Mouse (Mus musculus) forebrain, embryonic 14.5 days (tissue): ENCODE results near the gene Ccdc33. TPM values are rescaled to one million over a fixed set of nuclear protein-coding genes. Genes with fewer than 3 reads are reported as not detected.

Experiments used
- ATAC-seq: fragments of 200-750 bp; cut with Nextera tagmentation; 2 replicates; pipeline ENCODE4 v1.8.0; 2017; ENCODE audit warnings: mild to moderate bottlenecking, moderate library complexity
- DNase-seq: peaks from one replicate; pipeline ENCODE4 v3.0.0-alpha.2; 2015; ENCODE audit warnings: low spot score
- H3K27ac ChIP-seq: fragments of 300-500 bp; sonication (generic); 2 replicates; pipeline ENCODE4 v1.5.1; 2014; ENCODE audit warnings: low read depth, mild to moderate bottlenecking, control low read depth, low read length, moderate library complexity
- H3K27me3 ChIP-seq: fragments of 300-500 bp; sonication (generic); replicated peaks from 2 replicates; pipeline ENCODE4 v1.6.1; 2014; ENCODE audit warnings: low read length, control low read depth, mixed read lengths; ENCODE audit not compliant: control insufficient read depth, insufficient read depth
- H3K36me3 ChIP-seq: fragments of 300-500 bp; sonication (generic); 2 replicates; pipeline ENCODE4 v1.6.1; 2014; ENCODE audit warnings: low read length, control low read depth; ENCODE audit not compliant: control insufficient read depth, insufficient read depth
- H3K4me1 ChIP-seq: fragments of 300-500 bp; sonication (generic); 2 replicates; pipeline ENCODE4 v1.6.1; 2014; ENCODE audit warnings: antibody characterized with exemption, low read length, control low read depth; ENCODE audit not compliant: control insufficient read depth, insufficient read depth
- H3K4me2 ChIP-seq: fragments of 300-500 bp; sonication (generic); 2 replicates; pipeline ENCODE4 v1.6.1; 2014; ENCODE audit warnings: mild to moderate bottlenecking, control low read depth, low read length
- H3K4me3 ChIP-seq: fragments of 300-500 bp; sonication (generic); 2 replicates; pipeline ENCODE4 v1.5.1; 2014; ENCODE audit warnings: low read depth, low read length, control low read depth
- H3K9ac ChIP-seq: fragments of 300-500 bp; sonication (generic); 2 replicates; pipeline ENCODE4 v1.6.1; 2014; ENCODE audit warnings: mild to moderate bottlenecking, low read length, control low read depth, moderate library complexity
- H3K9me3 ChIP-seq: fragments of 300-500 bp; sonication (generic); replicated peaks from 2 replicates; pipeline ENCODE4 v1.6.1; 2016; ENCODE audit warnings: low read length, control low read depth, mixed read lengths; ENCODE audit not compliant: control insufficient read depth
- WGBS: fragments of 180-500 bp; shearing (Covaris S2); extraction: QIAGEN DNeasy Blood & Tissue Kit; methylation state at CpG from one replicate; pipeline ENCODE4 v1.1.7; 2014; 5-methylcytosine and 5-hydroxymethylcytosine counted together
- polyA plus RNA-seq: library from polyadenylated mRNA; unstranded; fragments of >200 nt; fragmentation: Nextera tagmentation; extraction: Ambion mirVana; gene quantifications from 2 replicates; pipeline ENCODE4 v1.2.1, GENCODE M21; 2014

The Ccdc33 gene
- polyA plus RNA-seq, 1 experiment from 2014 or later, result 0.48 TPM

DNA sequence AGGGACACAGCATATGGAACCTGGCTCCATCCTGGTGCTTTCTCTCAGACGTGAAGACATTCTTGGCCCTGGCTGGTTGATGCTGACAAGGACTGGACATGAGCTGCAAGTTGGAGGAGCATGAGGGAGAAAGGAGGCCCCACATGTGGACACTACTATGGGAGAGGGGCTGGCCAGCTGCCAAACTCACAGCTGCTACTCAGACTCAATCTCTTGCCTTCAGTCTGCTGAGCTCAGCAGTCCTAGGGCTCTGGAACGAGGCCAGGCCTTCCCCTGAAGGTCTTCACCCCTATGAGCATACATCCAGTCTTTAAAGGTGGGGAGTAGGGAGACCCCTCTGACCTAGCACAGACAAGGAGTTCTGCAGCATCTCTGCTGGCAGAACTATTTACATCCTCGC lies 36.7 kb upstream of the Ccdc33 start:
- DNase-seq (peak; percentile 80), ATAC-seq (peak; percentile 71)
- WGBS, result 62% methylated on average over 3 of the region's 3 CpGs
- Histone ChIP-seq H3K36me3 (no peaks in the 10 kb centered on the region), H3K27ac (no peak overlapping the region), H3K4me3 (no peak overlapping the region), H3K9me3 (no peaks in the 10 kb centered on the region), H3K9ac (no peak overlapping the region), H3K4me2 (no peak overlapping the region), H3K27me3 (no peaks in the 10 kb centered on the region), H3K4me1 (peaks cover 16% of the 10 kb centered on the region)

DNA sequence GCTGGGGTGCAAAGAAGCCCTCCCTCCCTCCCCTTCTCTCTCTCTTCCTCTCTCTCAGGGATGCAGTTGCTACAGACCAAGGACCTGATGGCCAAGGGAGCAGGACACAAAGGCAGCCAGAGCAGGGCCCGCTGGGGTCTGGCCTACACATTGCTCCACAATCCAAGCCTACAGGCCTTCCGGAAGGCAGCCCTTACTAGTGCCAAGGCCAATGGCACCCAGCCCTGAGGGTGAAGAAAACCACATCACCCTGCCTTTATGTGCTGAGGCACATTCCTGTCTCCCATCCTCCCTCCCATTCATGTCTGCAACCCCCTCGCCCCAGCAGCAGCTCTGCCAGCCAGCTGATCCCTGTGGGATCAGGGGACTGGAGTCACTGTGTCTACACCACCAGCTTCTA lies 34.5 kb upstream of the Ccdc33 start:
- Histone ChIP-seq H3K4me3 (no peak overlapping the region), H3K27me3 (no peaks in the 10 kb centered on the region), H3K9ac (no peak overlapping the region), H3K9me3 (no peaks in the 10 kb centered on the region), H3K27ac (no peak overlapping the region), H3K36me3 (no peaks in the 10 kb centered on the region), H3K4me1 (peaks cover 8% of the 10 kb centered on the region), H3K4me2 (no peak overlapping the region)
- WGBS, result 57% methylated on average over 3 of the region's 3 CpGs
- ATAC-seq (no peak), DNase-seq (no peak)

DNA sequence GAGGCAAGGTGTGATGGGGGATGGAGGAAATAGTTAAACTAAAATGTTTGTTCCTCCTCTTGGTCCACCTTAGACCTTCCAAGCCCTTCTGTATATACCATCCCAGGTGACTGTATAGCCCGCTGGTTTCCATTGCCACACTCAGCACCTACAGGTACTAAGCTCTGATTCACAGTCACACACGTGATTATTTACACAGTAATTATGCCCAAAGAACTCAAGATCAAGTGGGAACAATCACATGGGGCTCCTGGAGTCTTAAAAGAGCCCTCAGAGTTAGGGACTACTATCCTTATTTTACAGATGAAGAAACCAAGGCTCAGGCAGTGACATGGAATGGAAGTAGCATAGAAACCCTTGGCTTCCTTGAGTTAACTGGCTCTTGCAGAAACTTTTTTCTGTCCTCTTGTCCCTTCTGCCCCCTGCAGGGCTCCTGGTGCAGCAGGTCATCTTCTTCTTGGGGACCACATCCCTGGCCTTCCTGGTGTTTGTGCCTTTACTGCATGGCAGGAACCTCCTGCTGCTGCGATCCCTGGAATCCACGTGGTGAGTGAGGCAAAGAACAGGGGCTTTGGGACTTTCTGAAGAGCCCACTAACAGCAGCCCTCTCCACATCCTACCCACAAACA lies 32.2 kb upstream of the Ccdc33 start:
- no peak overlapping the region for H3K4me2 ChIP-seq
- DNase-seq, result no peak
- no peak for ATAC-seq
- H3K27ac ChIP-seq, result no peak overlapping the region
- 72% methylated on average over 4 of the region's 4 CpGs for WGBS
- H3K9me3 ChIP-seq, result no peaks in the 10 kb centered on the region
- H3K9ac ChIP-seq, result no peak overlapping the region
- H3K4me3 ChIP-seq, result no peak overlapping the region
- no peaks in the 10 kb centered on the region for H3K36me3 ChIP-seq
- H3K4me1 ChIP-seq, result peaks cover 10% of the 10 kb centered on the region
- H3K27me3 ChIP-seq, result no peaks in the 10 kb centered on the region

DNA sequence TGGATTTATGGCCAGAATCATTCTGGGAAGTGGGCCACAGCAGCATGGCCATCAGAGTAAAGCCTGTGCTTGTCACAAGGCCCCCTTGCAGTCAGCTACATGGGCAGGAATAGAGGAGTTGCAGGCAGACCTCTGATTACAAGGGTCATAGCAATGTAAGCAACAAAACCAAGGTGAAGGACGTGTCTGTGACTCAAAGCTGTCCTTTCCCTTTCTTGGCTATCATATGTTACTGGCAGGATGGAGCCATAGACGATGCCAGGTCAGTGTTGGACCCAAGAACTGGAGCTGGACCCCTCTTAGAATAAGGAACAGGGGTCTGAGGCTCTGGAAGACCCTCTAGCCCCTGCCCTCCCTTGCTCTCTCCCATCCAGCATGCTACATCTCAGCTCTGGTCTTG lies 30.2 kb upstream of the Ccdc33 start:
- Histone ChIP-seq H3K9ac (no peak overlapping the region), H3K27ac (no peak overlapping the region), H3K4me1 (0 out of 2 replicates have a peak, but pooled peaks cover 3% of the 10 kb centered on the region), H3K36me3 (no peaks in the 10 kb centered on the region), H3K4me3 (no peak overlapping the region), H3K4me2 (no peak overlapping the region), H3K9me3 (no peaks in the 10 kb centered on the region), H3K27me3 (no peaks in the 10 kb centered on the region)
- WGBS, result 69% methylated on average over 2 of the region's 2 CpGs
- DNase-seq, result no peak
- no peak for ATAC-seq

DNA sequence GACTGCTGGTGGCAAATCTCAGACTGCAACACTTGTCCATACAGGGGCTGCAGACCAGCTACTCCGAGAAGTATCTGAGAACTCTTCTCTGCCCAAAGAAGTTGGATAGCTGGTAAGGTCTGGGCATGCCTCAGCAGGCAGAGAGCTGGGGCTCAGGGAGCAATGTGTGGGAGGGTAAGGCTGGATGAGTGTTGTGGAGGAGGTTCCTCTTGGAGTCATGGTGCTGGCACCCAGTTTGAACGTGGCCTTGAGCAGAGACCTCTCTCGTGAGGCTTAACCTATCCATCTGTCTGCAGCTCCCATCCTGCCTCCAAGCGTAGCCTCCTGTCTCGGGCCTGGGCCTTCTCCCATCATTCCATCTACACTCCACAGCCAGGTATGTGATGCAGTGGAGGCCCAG lies 26.8 kb upstream of the Ccdc33 start:
- WGBS, result 94% methylated on average over 5 of the region's 5 CpGs
- no peak for ATAC-seq
- no peak overlapping the region for H3K9ac ChIP-seq
- H3K27me3 ChIP-seq, result no peaks in the 10 kb centered on the region
- no peak for DNase-seq
- no peaks in the 10 kb centered on the region for H3K9me3 ChIP-seq
- H3K4me1 ChIP-seq, result peaks cover 6% of the 10 kb centered on the region
- H3K4me3 ChIP-seq, result no peak overlapping the region
- H3K27ac ChIP-seq, result no peak overlapping the region
- no peaks in the 10 kb centered on the region for H3K36me3 ChIP-seq
- H3K4me2 ChIP-seq, result no peak overlapping the region

DNA sequence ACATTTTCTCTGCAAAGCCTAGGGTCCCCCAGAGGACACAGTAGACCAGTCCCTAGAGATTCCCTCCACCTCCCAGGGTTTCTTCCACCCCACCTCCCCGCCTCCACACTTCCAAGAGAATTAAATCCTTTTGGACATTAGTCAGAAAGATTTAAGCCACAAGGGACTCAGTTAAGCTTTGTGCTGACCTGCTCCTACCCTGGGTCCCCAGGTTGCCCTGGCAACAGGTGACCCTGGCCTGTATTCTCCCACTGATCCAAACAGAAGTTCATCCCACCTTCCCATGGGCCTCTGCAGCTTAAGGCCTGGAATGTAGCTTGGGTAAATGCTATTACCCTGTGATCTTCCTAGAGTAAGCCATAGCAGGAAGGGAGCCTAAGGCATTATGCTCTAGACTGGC lies 26.0 kb upstream of the Ccdc33 start:
- no peak overlapping the region for H3K9ac ChIP-seq
- no peak overlapping the region for H3K4me2 ChIP-seq
- DNase-seq, result no peak
- H3K27ac ChIP-seq, result no peak overlapping the region
- no peaks in the 10 kb centered on the region for H3K36me3 ChIP-seq
- H3K27me3 ChIP-seq, result no peaks in the 10 kb centered on the region
- H3K4me1 ChIP-seq, result peaks cover 11% of the 10 kb centered on the region
- ATAC-seq, result no peak
- 22% methylated on average over 1 of the region's 1 CpGs for WGBS
- no peak overlapping the region for H3K4me3 ChIP-seq
- H3K9me3 ChIP-seq, result no peaks in the 10 kb centered on the region

DNA sequence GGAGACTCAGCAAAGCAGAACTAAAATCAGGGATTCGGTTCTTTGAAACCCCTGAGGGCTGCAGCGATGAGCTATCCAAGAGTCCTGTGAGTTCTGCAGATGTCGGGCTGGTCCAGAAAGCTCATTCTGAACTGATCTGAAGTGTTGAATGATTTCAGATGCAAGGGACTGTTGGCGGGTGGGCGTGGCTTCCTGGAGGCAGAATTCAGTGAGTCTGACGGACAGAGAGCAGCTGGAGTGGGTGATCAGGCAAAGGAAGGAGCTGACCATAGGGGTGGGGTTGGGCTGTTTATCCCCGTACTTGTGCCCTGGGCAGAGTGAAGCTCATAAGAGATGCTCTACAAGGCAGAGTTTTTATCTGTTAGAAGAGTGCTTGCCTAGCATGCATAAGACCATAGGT lies 24.8 kb upstream of the Ccdc33 start:
- DNase-seq (no peak), ATAC-seq (no peak)
- Histone ChIP-seq H3K9ac (no peak overlapping the region), H3K36me3 (no peaks in the 10 kb centered on the region), H3K4me1 (peaks cover 11% of the 10 kb centered on the region), H3K27ac (no peak overlapping the region), H3K4me2 (no peak overlapping the region), H3K4me3 (no peak overlapping the region), H3K27me3 (no peaks in the 10 kb centered on the region), H3K9me3 (no peaks in the 10 kb centered on the region)
- WGBS, result 50% methylated on average over 7 of the region's 7 CpGs

DNA sequence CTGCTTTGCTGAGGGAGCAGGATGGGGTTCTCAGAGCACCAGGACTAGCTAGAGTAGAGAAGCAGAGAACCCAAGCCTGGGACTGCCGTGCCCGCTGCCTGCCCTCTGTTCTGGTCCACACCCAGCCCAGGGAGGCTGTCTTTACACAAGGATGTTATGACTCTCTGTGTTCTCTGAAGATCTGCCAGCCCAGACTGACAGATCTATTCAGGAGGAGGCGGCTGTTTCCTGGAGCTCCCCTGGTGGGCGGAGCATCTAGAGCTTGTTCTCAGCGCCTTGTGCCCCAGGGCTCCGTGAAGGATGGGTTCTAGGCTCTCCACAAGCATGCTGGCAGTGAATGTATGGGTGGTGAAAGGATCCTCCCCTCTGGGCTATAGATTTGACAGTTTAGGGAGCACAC lies 21.3 kb upstream of the Ccdc33 start:
- H3K4me3 ChIP-seq, result no peak overlapping the region
- no peak overlapping the region for H3K27ac ChIP-seq
- peaks cover 12% of the 10 kb centered on the region for H3K4me1 ChIP-seq
- DNase-seq (peak; percentile 57), ATAC-seq (0 out of 2 replicates have a peak, but pooled peaks have one; percentile 37)
- H3K9me3 ChIP-seq, result no peaks in the 10 kb centered on the region
- no peak overlapping the region for H3K9ac ChIP-seq
- no peaks in the 10 kb centered on the region for H3K36me3 ChIP-seq
- 38% methylated on average over 6 of the region's 6 CpGs for WGBS
- H3K4me2 ChIP-seq, result no peak overlapping the region
- H3K27me3 ChIP-seq, result no peaks in the 10 kb centered on the region

DNA sequence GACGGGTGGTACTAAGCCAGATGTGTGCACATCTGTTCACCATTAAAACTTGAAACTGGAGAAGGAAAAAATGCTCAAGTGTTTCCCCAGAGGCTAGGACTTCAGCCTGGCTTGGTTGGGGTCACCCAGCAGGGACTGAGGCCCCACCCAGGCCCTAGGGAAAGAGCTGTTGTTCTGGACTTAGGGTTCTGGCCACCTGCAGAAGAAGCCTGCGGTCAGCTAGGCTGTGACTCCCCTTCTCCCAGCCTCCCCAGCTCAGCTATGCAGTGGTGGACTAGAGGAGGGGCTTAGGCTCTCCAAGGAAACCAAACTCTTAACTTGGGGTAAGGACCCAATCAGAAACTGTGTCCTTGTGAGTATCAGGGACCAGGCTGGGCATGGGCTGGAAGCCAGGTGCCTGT lies 17.3 kb upstream of the Ccdc33 start:
- Histone ChIP-seq H3K4me3 (no peak overlapping the region), H3K4me1 (peaks cover 16% of the 10 kb centered on the region), H3K27me3 (no peaks in the 10 kb centered on the region), H3K9me3 (no peaks in the 10 kb centered on the region), H3K27ac (no peak overlapping the region), H3K36me3 (no peaks in the 10 kb centered on the region), H3K4me2 (no peak overlapping the region), H3K9ac (no peak overlapping the region)
- WGBS, result 39% methylated on average over 2 of the region's 2 CpGs
- ATAC-seq (no peak), DNase-seq (no peak)
